Mouse (Mus musculus): ENCODE results near the gene Ephb1.

GRCm38 (mm10) chr9:102307656-102308055 lies 46.8 kb downstream of the Ephb1 start:
- TF ChIP-seq CTCF (conservative IDR thresholded peaks at IDR 0.05; ENCODE audit: low read length), result no peak
- no peak for TF ChIP-seq POU5F1 (IDR thresholded peaks at IDR 0.05; ENCODE audit: borderline replicate concordance, low read length)
- TF ChIP-seq NANOG (IDR thresholded peaks at IDR 0.05; ENCODE audit: borderline replicate concordance, low read length), result no peak

Data from E14TG2a.4 (cell line).